Mouse (Mus musculus): ENCODE measurements around the gene Eif5b. TPM values are rescaled to one million over a fixed set of nuclear protein-coding genes. Genes with fewer than 3 reads are reported as not detected.

Gene Eif5b
- 20.7 and 23.9 TPM in 2 replicates for polyA plus RNA-seq (2014; fragmentation: Nextera tagmentation; extraction: Ambion mirVana)

DNA sequence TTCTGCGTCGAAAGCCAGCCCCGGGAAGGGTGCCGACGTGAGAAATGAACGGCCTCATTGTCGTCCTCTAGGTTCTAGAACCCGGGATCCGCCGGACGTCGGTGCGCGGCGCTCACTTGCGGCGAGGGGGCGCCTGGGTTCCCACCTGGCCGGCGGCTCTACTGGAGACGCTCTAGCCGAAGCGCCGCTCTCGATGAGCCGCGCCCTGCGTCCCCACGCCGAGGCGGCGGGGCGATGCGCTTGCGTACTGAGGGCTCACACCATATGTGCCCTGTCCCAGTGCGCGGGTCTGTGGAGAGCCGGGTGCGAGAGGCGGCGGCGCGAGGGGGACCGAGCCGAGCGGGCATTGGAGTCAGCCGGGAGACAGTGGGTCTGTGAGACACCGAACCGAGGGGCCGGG lies at the start of gene Eif5b, which contains the start of gene Txndc9:
Eif5b (plus strand) TSS at position 144 of the 400 bp plus-strand sequence.
Txndc9 (minus strand) TSS at position 27 of the 400 bp plus-strand sequence.
- Histone ChIP-seq H3K9me3 (ENCODE audit: control insufficient read depth, low read length) (no peaks in the 10 kb centered on the region), H3K4me1 (ENCODE audit: control insufficient read depth, insufficient read depth, low read length) (peaks cover 17% of the 10 kb centered on the region), H3K27me3 (ENCODE audit: control insufficient read depth, insufficient read depth, low read length) (no peaks in the 10 kb centered on the region), H3K9ac (replicated peaks; ENCODE audit: low read length) (peak within 1 kb of the TSS; percentile 80), H3K36me3 (ENCODE audit: control insufficient read depth, insufficient read depth, low read length) (peaks cover 27% of the 10 kb centered on the region), H3K4me2 (ENCODE audit: low read length) (peak within 1 kb of the TSS; percentile 87), H3K4me3 (replicated peaks; ENCODE audit: low read depth, low read length) (peak within 1 kb of the TSS; percentile 90), H3K27ac (replicated peaks; ENCODE audit: low read depth, low read length) (peak within 1 kb of the TSS; percentile 94)
- under 1% methylated on average over 50 of the region's 50 CpGs for WGBS
- DNase-seq (peak; percentile 99), ATAC-seq (ENCODE audit: low FRiP score, low TSS enrichment) (peak; percentile 91)

DNA sequence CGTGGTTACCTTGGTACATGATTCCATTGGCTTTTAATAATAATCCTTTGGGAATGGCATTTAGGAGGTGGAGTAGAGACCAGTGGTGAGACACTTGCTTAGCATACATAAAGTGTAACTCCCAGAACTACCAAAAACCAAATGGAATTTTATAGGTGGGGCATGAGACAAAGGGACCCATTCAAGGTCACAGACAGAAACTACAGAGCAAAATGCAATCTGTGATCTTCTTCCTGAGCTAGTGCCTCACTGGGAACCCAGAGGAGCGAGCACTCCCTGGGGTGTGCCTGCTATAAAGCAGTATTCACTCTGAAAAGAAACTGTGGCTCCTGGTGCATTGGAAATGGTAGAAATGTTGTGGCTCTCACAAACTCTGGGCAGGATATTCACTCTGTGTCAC lies 48.9 kb upstream of the Eif5b start:
- ATAC-seq (ENCODE audit: low FRiP score, low TSS enrichment) (no peak), DNase-seq (no peak)
- Histone ChIP-seq H3K27me3 (ENCODE audit: control insufficient read depth, insufficient read depth, low read length) (no peaks in the 10 kb centered on the region), H3K4me1 (ENCODE audit: control insufficient read depth, insufficient read depth, low read length) (no peaks in the 10 kb centered on the region), H3K4me3 (replicated peaks; ENCODE audit: low read depth, low read length) (no peak overlapping the region), H3K9me3 (ENCODE audit: control insufficient read depth, low read length) (no peaks in the 10 kb centered on the region), H3K9ac (replicated peaks; ENCODE audit: low read length) (no peak overlapping the region), H3K36me3 (ENCODE audit: control insufficient read depth, insufficient read depth, low read length) (no peaks in the 10 kb centered on the region), H3K4me2 (ENCODE audit: low read length) (no peak overlapping the region), H3K27ac (replicated peaks; ENCODE audit: low read depth, low read length) (no peak overlapping the region)
- 66% methylated on average over 2 of the region's 2 CpGs for WGBS

DNA sequence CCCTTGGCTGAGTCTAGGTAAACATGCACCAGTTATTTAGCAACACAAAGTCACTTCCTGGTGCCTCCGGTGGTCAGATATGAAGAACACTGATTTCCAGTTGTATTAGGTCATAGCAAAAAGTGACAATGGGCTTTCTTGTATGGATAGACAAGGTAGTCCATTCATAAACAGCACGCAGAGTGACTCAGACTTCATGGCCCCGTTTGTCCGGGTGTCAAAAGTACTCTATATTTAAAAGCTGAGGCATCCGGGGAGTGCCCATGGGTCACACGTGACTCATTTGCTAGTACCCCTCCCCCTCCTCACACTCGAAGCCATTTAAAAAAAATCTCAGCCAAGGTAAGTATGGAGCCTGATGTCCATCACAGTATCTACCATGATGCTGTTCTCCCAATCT lies 43.0 kb upstream of the Eif5b start:
- Histone ChIP-seq H3K4me3 (replicated peaks; ENCODE audit: low read depth, low read length) (no peak overlapping the region), H3K27ac (replicated peaks; ENCODE audit: low read depth, low read length) (no peak overlapping the region), H3K36me3 (ENCODE audit: control insufficient read depth, insufficient read depth, low read length) (no peaks in the 10 kb centered on the region), H3K9ac (replicated peaks; ENCODE audit: low read length) (no peak overlapping the region), H3K4me1 (ENCODE audit: control insufficient read depth, insufficient read depth, low read length) (no peaks in the 10 kb centered on the region), H3K9me3 (ENCODE audit: control insufficient read depth, low read length) (no peaks in the 10 kb centered on the region), H3K27me3 (ENCODE audit: control insufficient read depth, insufficient read depth, low read length) (no peaks in the 10 kb centered on the region), H3K4me2 (ENCODE audit: low read length) (no peak overlapping the region)
- no peak for DNase-seq
- ATAC-seq (ENCODE audit: low FRiP score, low TSS enrichment): no peak
- WGBS: 90% methylated on average over 7 of the region's 7 CpGs

DNA sequence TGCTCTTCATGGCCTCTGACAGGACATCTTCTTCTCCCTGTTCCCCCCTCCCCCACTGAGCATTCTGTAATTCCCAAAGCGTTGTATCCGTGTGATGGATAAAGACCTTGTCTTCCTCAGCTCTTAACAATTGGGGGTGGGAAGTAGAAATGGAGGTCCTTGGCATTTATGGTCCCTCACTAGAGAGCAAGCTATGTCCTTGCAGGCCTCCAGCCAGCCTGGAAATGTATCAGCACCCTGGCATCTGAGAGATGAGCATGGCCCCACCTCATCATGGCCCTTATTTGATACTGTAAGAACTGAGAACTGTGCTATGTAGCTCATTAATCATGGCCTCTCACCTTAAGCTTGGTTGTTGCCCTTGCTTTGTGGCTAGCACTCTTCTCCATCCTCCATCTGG lies 42.6 kb upstream of the Eif5b start:
- H3K9ac ChIP-seq (replicated peaks; ENCODE audit: low read length): no peak overlapping the region
- no peaks in the 10 kb centered on the region for H3K4me1 ChIP-seq (ENCODE audit: control insufficient read depth, insufficient read depth, low read length)
- no peak overlapping the region for H3K4me2 ChIP-seq (ENCODE audit: low read length)
- H3K27me3 ChIP-seq (ENCODE audit: control insufficient read depth, insufficient read depth, low read length): no peaks in the 10 kb centered on the region
- H3K36me3 ChIP-seq (ENCODE audit: control insufficient read depth, insufficient read depth, low read length): no peaks in the 10 kb centered on the region
- ATAC-seq (ENCODE audit: low FRiP score, low TSS enrichment) (no peak), DNase-seq (no peak)
- H3K27ac ChIP-seq (replicated peaks; ENCODE audit: low read depth, low read length): no peak overlapping the region
- H3K4me3 ChIP-seq (replicated peaks; ENCODE audit: low read depth, low read length): no peak overlapping the region
- WGBS: 95% methylated on average over 2 of the region's 2 CpGs
- H3K9me3 ChIP-seq (ENCODE audit: control insufficient read depth, low read length): no peaks in the 10 kb centered on the region

DNA sequence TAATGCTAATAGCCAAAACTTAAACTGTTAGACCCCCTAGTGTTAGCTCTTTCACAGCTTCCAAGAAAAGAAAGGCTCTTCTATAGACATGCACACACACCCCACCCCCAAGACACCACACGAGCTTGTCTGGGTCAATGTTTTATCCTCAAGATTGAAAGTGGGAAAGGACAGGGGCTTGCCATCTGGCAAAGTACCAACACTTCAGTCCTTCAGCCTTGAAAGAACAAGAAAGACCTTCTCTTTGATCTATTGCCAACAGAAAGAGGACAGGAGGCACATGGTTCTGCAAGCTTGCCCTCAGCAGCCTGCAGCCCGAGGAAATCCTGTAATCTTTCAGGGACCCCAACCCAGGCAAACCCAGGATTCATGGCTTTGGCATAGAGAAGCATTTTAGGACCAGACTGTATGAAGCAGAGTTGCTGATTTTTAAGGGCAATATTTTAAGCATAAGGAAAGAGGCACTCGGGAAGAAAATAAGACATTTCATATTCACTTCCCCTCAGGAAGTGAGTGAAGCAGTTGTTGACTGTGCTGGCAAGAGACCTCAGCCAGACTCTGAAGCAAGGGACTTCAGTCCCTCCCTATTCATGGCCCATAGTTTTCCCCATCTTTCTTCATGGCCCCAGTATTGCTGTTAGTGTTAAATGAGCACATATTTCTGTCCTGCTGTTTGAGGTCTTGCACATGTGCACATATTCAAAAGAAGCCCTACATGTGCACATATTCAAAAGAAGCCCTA lies 40.9 kb upstream of the Eif5b start:
- no peaks in the 10 kb centered on the region for H3K9me3 ChIP-seq (ENCODE audit: control insufficient read depth, low read length)
- 40% methylated on average over 3 of the region's 3 CpGs for WGBS
- no peak overlapping the region for H3K9ac ChIP-seq (replicated peaks; ENCODE audit: low read length)
- H3K27me3 ChIP-seq (ENCODE audit: control insufficient read depth, insufficient read depth, low read length): no peaks in the 10 kb centered on the region
- H3K36me3 ChIP-seq (ENCODE audit: control insufficient read depth, insufficient read depth, low read length): no peaks in the 10 kb centered on the region
- H3K4me2 ChIP-seq (ENCODE audit: low read length): no peak overlapping the region
- no peak overlapping the region for H3K4me3 ChIP-seq (replicated peaks; ENCODE audit: low read depth, low read length)
- H3K4me1 ChIP-seq (ENCODE audit: control insufficient read depth, insufficient read depth, low read length): no peaks in the 10 kb centered on the region
- H3K27ac ChIP-seq (replicated peaks; ENCODE audit: low read depth, low read length): no peak overlapping the region
- DNase-seq: peak; percentile 67
- no peak; the same call in 1 of the 2 replicates for ATAC-seq (ENCODE audit: low FRiP score, low TSS enrichment)

DNA sequence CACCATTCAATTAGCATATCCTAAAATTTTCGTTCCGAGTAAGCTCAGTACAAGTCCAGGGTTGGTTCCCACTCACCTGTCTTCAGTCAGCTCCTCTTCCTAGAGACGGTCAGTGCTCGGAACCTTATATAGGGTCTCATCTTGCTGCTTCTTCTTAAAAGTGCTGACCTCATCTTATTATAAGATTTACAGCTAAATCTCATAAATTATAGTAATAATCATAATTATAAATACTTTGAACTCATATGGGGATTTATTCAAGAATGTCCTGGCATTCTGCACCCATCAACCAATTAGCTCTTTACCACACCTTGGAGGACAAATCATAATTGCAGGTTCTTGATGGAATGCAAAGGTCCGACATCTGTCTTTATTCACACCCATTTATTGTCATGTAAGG lies 40.2 kb upstream of the Eif5b start, which contains the start of gene Lyg1:
Lyg1 (minus strand) TSS at position 101 of the 400 bp plus-strand sequence.
- no peaks in the 10 kb centered on the region for H3K27me3 ChIP-seq (ENCODE audit: control insufficient read depth, insufficient read depth, low read length)
- H3K36me3 ChIP-seq (ENCODE audit: control insufficient read depth, insufficient read depth, low read length): no peaks in the 10 kb centered on the region
- no peak for ATAC-seq (ENCODE audit: low FRiP score, low TSS enrichment)
- no peaks in the 10 kb centered on the region for H3K9me3 ChIP-seq (ENCODE audit: control insufficient read depth, low read length)
- no peak within 1 kb of the TSS for H3K4me2 ChIP-seq (ENCODE audit: low read length)
- DNase-seq: no peak
- no peak within 1 kb of the TSS for H3K27ac ChIP-seq (replicated peaks; ENCODE audit: low read depth, low read length)
- WGBS: 95% methylated on average over 5 of the region's 5 CpGs
- no peaks in the 10 kb centered on the region for H3K4me1 ChIP-seq (ENCODE audit: control insufficient read depth, insufficient read depth, low read length)
- H3K9ac ChIP-seq (replicated peaks; ENCODE audit: low read length): no peak within 1 kb of the TSS
- no peak within 1 kb of the TSS for H3K4me3 ChIP-seq (replicated peaks; ENCODE audit: low read depth, low read length)

DNA sequence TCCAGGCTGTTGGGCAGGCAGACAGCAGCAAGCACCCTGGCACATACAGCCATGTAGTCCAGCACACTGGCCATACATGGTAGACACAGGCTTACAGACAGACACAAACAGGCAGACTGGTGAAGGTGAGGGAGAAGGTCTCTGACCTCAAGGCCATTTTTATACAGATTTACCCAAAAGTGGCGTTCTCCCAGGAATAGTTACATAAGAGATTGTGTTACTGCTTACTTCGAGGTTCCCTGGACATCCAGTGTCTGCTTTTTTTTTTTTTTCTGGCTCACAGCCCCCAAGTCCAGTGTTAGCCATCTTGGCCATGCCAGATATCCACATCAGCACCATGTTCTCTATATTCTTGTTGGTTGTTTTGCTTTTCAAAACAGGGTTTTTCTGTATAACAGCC lies 39.3 kb upstream of the Eif5b start:
- Histone ChIP-seq H3K4me2 (ENCODE audit: low read length) (no peak overlapping the region), H3K9ac (replicated peaks; ENCODE audit: low read length) (no peak overlapping the region), H3K4me1 (ENCODE audit: control insufficient read depth, insufficient read depth, low read length) (no peaks in the 10 kb centered on the region), H3K27ac (replicated peaks; ENCODE audit: low read depth, low read length) (no peak overlapping the region), H3K4me3 (replicated peaks; ENCODE audit: low read depth, low read length) (no peak overlapping the region), H3K36me3 (ENCODE audit: control insufficient read depth, insufficient read depth, low read length) (no peaks in the 10 kb centered on the region), H3K9me3 (ENCODE audit: control insufficient read depth, low read length) (no peaks in the 10 kb centered on the region), H3K27me3 (ENCODE audit: control insufficient read depth, insufficient read depth, low read length) (no peaks in the 10 kb centered on the region)
- WGBS: 75% methylated on average over 2 of the region's 2 CpGs
- ATAC-seq (ENCODE audit: low FRiP score, low TSS enrichment): no peak
- DNase-seq: no peak

DNA sequence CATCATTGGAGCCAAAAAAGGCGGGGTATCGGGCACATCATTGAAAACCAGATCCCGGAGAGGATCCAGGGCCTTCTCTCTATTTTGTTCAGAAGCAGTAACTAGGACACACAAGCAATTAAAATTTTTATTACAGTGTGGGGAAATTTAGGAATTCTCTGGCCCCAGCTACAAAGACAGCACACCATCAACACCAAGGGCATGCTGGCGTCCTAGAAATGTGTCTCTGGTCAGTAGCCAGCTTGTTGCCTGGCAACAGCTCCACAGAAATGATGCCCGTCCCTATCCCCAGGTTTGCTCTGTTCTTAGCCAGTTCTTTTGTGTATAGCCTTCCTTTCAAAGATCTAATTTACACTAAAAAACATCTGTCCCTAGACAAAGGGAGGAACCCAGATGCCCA lies 38.3 kb upstream of the Eif5b start:
- no peak for ATAC-seq (ENCODE audit: low FRiP score, low TSS enrichment)
- peak; percentile 21 for DNase-seq
- Histone ChIP-seq H3K9ac (replicated peaks; ENCODE audit: low read length) (no peak overlapping the region), H3K4me2 (ENCODE audit: low read length) (no peak overlapping the region), H3K27me3 (ENCODE audit: control insufficient read depth, insufficient read depth, low read length) (no peaks in the 10 kb centered on the region), H3K4me1 (ENCODE audit: control insufficient read depth, insufficient read depth, low read length) (no peaks in the 10 kb centered on the region), H3K9me3 (ENCODE audit: control insufficient read depth, low read length) (no peaks in the 10 kb centered on the region), H3K36me3 (ENCODE audit: control insufficient read depth, insufficient read depth, low read length) (no peaks in the 10 kb centered on the region), H3K4me3 (replicated peaks; ENCODE audit: low read depth, low read length) (no peak overlapping the region), H3K27ac (replicated peaks; ENCODE audit: low read depth, low read length) (no peak overlapping the region)
- 57% methylated on average over 5 of the region's 5 CpGs for WGBS

DNA sequence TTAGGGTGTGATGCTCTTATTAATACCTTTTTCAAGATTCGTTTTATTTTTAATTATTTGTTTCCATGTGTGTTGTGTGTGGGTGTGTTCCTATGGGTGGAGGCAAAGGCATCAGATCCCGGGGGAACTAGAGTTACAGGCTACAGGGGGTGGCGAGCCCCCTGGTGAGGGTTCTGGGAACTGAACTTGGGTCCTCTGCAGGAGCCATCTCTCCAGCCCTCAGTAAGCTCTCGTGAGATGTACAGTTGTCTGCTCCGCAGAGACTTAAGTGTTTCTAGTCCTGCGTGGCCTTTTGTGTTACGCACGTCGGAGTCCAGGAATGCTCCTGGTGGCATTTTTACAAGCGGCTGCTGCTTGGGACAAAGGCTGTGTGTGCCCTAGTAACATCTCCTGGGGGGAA lies 32.2 kb upstream of the Eif5b start:
- Histone ChIP-seq H3K4me1 (ENCODE audit: control insufficient read depth, insufficient read depth, low read length) (no peaks in the 10 kb centered on the region), H3K27me3 (ENCODE audit: control insufficient read depth, insufficient read depth, low read length) (no peaks in the 10 kb centered on the region), H3K9ac (replicated peaks; ENCODE audit: low read length) (no peak overlapping the region), H3K4me2 (ENCODE audit: low read length) (no peak overlapping the region), H3K27ac (replicated peaks; ENCODE audit: low read depth, low read length) (no peak overlapping the region), H3K36me3 (ENCODE audit: control insufficient read depth, insufficient read depth, low read length) (no peaks in the 10 kb centered on the region), H3K9me3 (ENCODE audit: control insufficient read depth, low read length) (no peaks in the 10 kb centered on the region), H3K4me3 (replicated peaks; ENCODE audit: low read depth, low read length) (no peak overlapping the region)
- DNase-seq (no peak), ATAC-seq (ENCODE audit: low FRiP score, low TSS enrichment) (no peak)
- WGBS: 70% methylated on average over 10 of the region's 10 CpGs

All from midbrain, embryonic 14.5 days (tissue).